Mouse (Mus musculus) megakaryocyte, embryonic 14.5 days (primary cell): ENCODE data around the gene Grin2d. TPM values are rescaled to one million over a fixed set of nuclear protein-coding genes. Genes with fewer than 3 reads are reported as not detected.

ENCODE experiments used
- H3K27me3 ChIP-seq: replicated peaks from 2 replicates; pipeline ENCODE3; 2012; ENCODE audit warnings: inconsistent platforms
- H3K36me3 ChIP-seq: replicated peaks from 2 replicates; pipeline ENCODE3; 2012; ENCODE audit warnings: low read length, inconsistent platforms, mixed read lengths
- H3K4me1 ChIP-seq: 2 replicates; pipeline ENCODE4 v1.6.1; 2012; ENCODE audit warnings: inconsistent platforms
- H3K4me3 ChIP-seq: replicated peaks from 2 replicates; pipeline ENCODE3; 2012; ENCODE audit warnings: moderate library complexity, mild to moderate bottlenecking, inconsistent platforms
- H3K9me3 ChIP-seq: 2 replicates; pipeline ENCODE4 v1.6.1; 2012; ENCODE audit warnings: inconsistent platforms
- FLI1 ChIP-seq: IDR thresholded peaks from 2 replicates; pipeline ENCODE4 v1.6.1; 2012; ENCODE audit warnings: low read length, inconsistent platforms, mixed read lengths
- GATA1 ChIP-seq: IDR thresholded peaks from 3 replicates; pipeline ENCODE4 v1.6.1; 2012; ENCODE audit warnings: mixed read lengths, low read length, inconsistent platforms, borderline replicate concordance
- polyA plus RNA-seq: library from polyadenylated mRNA; stranded (reverse); fragments of >175 nt; gene quantifications from 2 replicates; pipeline ENCODE4 v1.2.3, GENCODE M21; 2012; ENCODE audit warnings: low replicate concordance; ENCODE audit not compliant: insufficient read depth

Grin2d gene
- polyA plus RNA-seq, 1 experiment = 0.31 TPM

GRCm38 (mm10) chr7:45812921-45813320 is 65.3 kb downstream of the Grin2d start:
- peaks cover 4% of the 10 kb centered on the region for H3K27me3 ChIP-seq
- no peaks in the 10 kb centered on the region for H3K9me3 ChIP-seq
- no peak for TF ChIP-seq FLI1
- TF ChIP-seq GATA1 = no peak
- peak overlapping the region; percentile 94 for H3K4me3 ChIP-seq
- H3K4me1 ChIP-seq = peaks cover 39% of the 10 kb centered on the region
- peaks cover 52% of the 10 kb centered on the region for H3K36me3 ChIP-seq

GRCm38 (mm10) chr7:45809276-45810075 is 68.7 kb downstream of the Grin2d start:
- no peak for TF ChIP-seq FLI1
- no peak for TF ChIP-seq GATA1
- no peak overlapping the region for H3K4me3 ChIP-seq
- peaks cover 23% of the 10 kb centered on the region for H3K4me1 ChIP-seq
- peaks cover 72% of the 10 kb centered on the region for H3K36me3 ChIP-seq
- H3K27me3 ChIP-seq = peaks cover 7% of the 10 kb centered on the region
- H3K9me3 ChIP-seq = no peaks in the 10 kb centered on the region

DNA sequence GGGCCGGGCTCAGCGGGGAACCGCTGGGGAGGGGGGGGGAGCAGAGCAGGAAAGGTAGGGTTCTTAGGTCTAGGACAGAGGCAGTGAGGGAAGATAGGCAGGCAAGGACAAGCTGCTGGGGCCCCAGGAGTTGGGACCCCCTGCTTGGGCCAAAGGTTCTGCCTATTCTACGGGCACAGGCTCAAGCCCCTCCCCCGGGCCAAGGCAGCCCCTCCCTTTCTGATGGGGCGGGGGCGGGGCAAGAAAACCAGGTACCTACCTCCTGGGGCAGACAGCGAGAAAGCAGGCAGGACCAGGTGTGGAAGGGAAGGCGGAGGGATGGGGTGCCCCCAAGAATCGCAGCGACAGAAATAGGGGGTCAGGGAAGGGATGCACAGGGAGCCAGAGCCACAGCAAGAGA is 69.7 kb downstream of the Grin2d start:
- no peak for TF ChIP-seq FLI1
- TF ChIP-seq GATA1 = no peak
- Histone ChIP-seq H3K9me3 (no peaks in the 10 kb centered on the region), H3K4me1 (peaks cover 22% of the 10 kb centered on the region), H3K36me3 (peaks cover 72% of the 10 kb centered on the region), H3K27me3 (peaks cover 11% of the 10 kb centered on the region), H3K4me3 (no peak overlapping the region)

DNA sequence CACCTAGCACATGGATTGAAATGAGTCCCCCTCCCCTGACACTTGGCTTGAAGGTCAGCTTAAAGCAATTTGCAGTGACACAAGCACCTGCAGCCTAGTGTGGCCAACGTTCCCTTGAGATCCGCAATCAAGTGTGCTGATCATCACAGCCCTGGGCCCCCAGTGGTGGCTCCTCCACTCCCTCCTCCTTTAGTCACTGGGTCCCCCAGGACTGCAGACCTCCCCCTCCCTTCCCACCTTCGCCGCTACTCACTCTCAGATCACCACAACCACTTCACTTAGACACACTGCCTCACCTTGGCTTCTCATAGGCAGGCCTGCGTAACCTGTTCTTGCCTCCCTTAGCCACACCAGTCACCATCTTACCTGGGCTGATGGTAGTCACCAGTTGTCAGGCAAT is 72.2 kb downstream of the Grin2d start:
- H3K4me1 ChIP-seq = peaks cover 10% of the 10 kb centered on the region
- H3K4me3 ChIP-seq = no peak overlapping the region
- peaks cover 14% of the 10 kb centered on the region for H3K27me3 ChIP-seq
- peaks cover 50% of the 10 kb centered on the region for H3K36me3 ChIP-seq
- H3K9me3 ChIP-seq = no peaks in the 10 kb centered on the region
- no peak for TF ChIP-seq FLI1
- no peak for TF ChIP-seq GATA1

- H3K36me3 ChIP-seq = peaks cover 16% of the 10 kb centered on the region
- TF ChIP-seq GATA1 (no peak), FLI1 (no peak)
- no peak overlapping the region for H3K4me3 ChIP-seq
- H3K9me3 ChIP-seq = no peaks in the 10 kb centered on the region
- H3K4me1 ChIP-seq = peaks cover 36% of the 10 kb centered on the region
- H3K27me3 ChIP-seq = peaks cover 44% of the 10 kb centered on the region
Observed at GRCm38 (mm10) chr7:45802551-45802950, 75.6 kb downstream of the Grin2d start.

DNA sequence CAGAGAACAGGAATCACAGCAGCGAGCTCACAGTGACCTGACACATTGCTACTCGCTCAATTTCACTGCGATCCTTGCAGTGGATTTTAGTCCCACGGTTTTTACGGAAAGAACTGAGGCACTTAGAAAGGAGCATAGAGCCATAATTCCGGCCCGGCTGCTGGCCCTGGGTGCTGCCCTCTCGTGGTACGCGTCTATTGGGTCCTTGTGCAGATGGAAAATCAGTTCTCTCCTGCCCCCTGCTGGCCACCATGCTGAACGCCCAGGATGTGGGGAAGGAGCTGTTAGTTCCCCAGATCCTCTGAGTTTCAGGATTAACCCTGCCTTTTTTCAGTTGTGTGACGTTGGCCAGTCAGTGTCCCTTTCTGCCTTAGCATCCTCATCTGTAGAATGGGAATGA is 76.8 kb downstream of the Grin2d start:
- TF ChIP-seq FLI1 = no peak
- no peak for TF ChIP-seq GATA1
- peaks cover 40% of the 10 kb centered on the region for H3K4me1 ChIP-seq
- peaks cover 55% of the 10 kb centered on the region for H3K27me3 ChIP-seq
- H3K9me3 ChIP-seq = no peaks in the 10 kb centered on the region
- peaks cover 4% of the 10 kb centered on the region for H3K36me3 ChIP-seq
- H3K4me3 ChIP-seq = peak overlapping the region; percentile 92

DNA sequence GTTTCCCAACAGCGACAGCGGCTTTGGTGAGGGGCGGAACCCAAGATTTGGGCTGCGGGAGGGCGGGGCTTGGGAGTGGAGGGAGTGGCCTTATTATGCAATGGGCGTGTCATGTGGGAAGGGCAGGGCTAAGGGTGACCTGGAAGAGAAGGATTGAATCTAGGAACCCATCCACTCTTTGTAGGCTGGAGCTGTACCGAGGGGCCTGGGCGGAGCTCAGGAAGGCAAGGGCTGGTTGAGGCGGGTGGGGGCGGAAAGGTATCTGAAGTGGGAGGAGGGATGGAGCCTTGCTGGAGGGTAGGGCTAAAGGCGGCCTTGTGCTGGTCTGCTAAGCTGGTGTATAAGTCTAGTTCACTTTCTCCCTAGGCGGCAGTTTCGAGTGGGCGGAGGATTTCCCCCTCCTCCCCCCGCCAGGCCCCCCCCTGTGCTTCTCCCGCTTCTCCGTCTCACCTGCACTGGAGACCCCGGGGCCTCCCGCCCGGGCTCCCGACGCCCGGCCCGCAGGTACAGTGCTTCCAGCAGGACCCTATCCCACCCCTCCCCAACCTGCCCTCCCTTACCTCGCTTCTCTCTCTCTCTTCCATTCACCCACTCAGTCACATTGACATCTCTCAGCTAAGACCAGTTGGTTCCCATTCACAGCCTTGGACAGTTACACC is 77.5 kb downstream of the Grin2d start:
- Histone ChIP-seq H3K36me3 (no peaks in the 10 kb centered on the region), H3K9me3 (no peaks in the 10 kb centered on the region), H3K4me3 (peak overlapping the region; percentile 92), H3K27me3 (peaks cover 61% of the 10 kb centered on the region), H3K4me1 (peaks cover 40% of the 10 kb centered on the region)
- TF ChIP-seq FLI1 (no peak), GATA1 (no peak)

DNA sequence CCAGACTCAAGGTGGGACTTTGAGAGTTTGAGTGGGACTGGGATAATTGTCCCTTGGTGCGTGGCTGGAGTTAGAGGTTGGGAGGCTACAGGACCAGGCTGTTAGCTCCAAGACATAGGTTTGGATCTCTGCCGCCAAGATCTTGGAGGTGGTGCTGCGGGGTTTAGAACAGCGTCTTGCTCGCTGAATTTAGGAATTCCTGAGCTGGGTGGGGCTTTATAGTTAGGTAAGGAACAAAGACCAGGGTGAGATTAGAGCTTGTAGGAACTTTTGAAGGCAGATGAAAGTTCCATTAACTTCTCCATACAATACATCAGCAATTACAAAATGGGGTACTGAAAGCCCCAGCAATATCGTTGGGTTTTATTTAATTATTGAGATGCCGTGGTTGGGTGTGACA is 78.2 kb downstream of the Grin2d start:
- TF ChIP-seq FLI1 = no peak
- TF ChIP-seq GATA1 = no peak
- Histone ChIP-seq H3K27me3 (peaks cover 64% of the 10 kb centered on the region), H3K4me1 (peaks cover 40% of the 10 kb centered on the region), H3K4me3 (peak overlapping the region; percentile 92), H3K9me3 (no peaks in the 10 kb centered on the region), H3K36me3 (no peaks in the 10 kb centered on the region)

- Histone ChIP-seq H3K4me3 (peak overlapping the region; percentile 92), H3K27me3 (peaks cover 65% of the 10 kb centered on the region), H3K36me3 (no peaks in the 10 kb centered on the region), H3K4me1 (peaks cover 40% of the 10 kb centered on the region), H3K9me3 (no peaks in the 10 kb centered on the region)
- TF ChIP-seq GATA1 (no peak), FLI1 (no peak)
Observed at GRCm38 (mm10) chr7:45798931-45799330, 79.2 kb downstream of the Grin2d start.

DNA sequence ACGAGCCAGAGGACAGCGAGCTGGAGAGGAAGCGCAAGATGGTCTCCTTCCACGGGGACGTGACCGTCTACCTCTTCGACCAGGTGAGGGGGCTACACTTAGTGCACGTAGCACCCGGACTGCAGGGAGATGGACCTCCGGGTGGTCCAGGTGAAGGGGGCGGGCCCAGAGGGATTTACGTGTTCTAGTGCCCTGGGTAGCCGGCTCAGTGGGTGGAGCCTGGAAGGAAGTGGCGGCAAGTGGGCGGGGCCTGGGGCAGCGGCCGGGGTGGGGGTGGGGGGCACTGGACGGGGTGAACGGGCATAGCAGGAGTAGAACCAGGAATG is 79.7 kb downstream of the Grin2d start:
- Histone ChIP-seq H3K4me3 (peak overlapping the region; percentile 92), H3K36me3 (no peaks in the 10 kb centered on the region), H3K9me3 (no peaks in the 10 kb centered on the region), H3K4me1 (peaks cover 40% of the 10 kb centered on the region), H3K27me3 (peaks cover 69% of the 10 kb centered on the region)
- no peak for TF ChIP-seq GATA1
- no peak for TF ChIP-seq FLI1
